15 mouse cellular contexts compared by ENCODE assay signal in genomic region chr2:169841442-169841841, GRCm38 (mm10).
A peak's percentile ranks its signal among the peaks of the same experiment; 100 is the strongest.
DNase-seq lines count a peak whose midpoint lies in the region.
"Had no signal": no experiment of that assay in that cellular context is flagged by ENCODE, and none has a peak within 500 bp of the region (broad histone marks: within the 10 kb centered on the region; RNA-seq: fewer than 3 reads in every experiment).

No protein-coding gene starts in this region.

- DNase-seq in adrenal gland, postnatal 14 days = peak; percentile 37
- DNase-seq in adrenal gland, postnatal 4 days (ENCODE audit: low spot score in 2 of 2) = no peak
- DNase-seq in cerebellum, postnatal 25 days = peak; percentile 8 to 14
- DNase-seq in cerebellum, postnatal 36 days = no peak
- peak; percentile 63 for DNase-seq in left cerebral cortex, postnatal 4 days
- no peak for DNase-seq in left cerebral cortex, postnatal 36 days (ENCODE audit: low spot score in 2 of 2)
- no peak for DNase-seq in heart, postnatal 4 days
- DNase-seq: cerebellum, adult 18-20 months; cerebellum, adult 9-10 months; forebrain, postnatal 0 days; gastrocnemius, adult 2 months; gastrocnemius, postnatal 14 days; heart, adult 11 months; kidney, adult 18-20 months; kidney, adult 9 months had no signal

- intact Hi-C loops in left cerebral cortex, postnatal 4 days (cut with DNase I) = no loop called here
- intact Hi-C loops in left cerebral cortex, postnatal 36 days (cut with DNase I) = loop anchor here (10.0 kb wide), 1 partner anchor 847 kb away; no protein-coding TSS in a partner anchor

Comparison
In these comparisons a context has a peak if more than half of its experiments do, and no peak if none do; other contexts are left out.
1. DNase-seq: peak in adrenal gland, postnatal 14 days (single experiment), cerebellum, postnatal 25 days (2 of 2) and left cerebral cortex, postnatal 4 days (single experiment); none in adrenal gland, postnatal 4 days (0 of 2), cerebellum, postnatal 36 days (0 of 2), left cerebral cortex, postnatal 36 days (0 of 2) and heart, postnatal 4 days (single experiment).